ENCODE assay signal across 7 mouse cellular contexts in genomic region chr8:70539077-70539813, GRCm38 (mm10). TPM values are rescaled to one million over a fixed set of nuclear protein-coding genes. Genes with fewer than 3 reads are reported as not detected.
DNase-seq lines count a peak whose midpoint lies in the region; ATAC-seq lines count a peak whose summit lies in the region.

TSS of gene Ell (plus strand) at chr8:70539457.

- peak within 1 kb of the TSS; percentile 62 for H3K9ac ChIP-seq in embryonic facial prominence, embryonic 11.5 days (replicated peaks; ENCODE audit: low read length)
- H3K9ac ChIP-seq in midbrain, embryonic 13.5 days (replicated peaks): peak within 1 kb of the TSS; percentile 88

- H3K4me3 ChIP-seq in embryonic facial prominence, embryonic 11.5 days (ENCODE audit: low read depth, low read length): peak within 1 kb of the TSS; percentile 58
- peak within 1 kb of the TSS; percentile 74 for H3K4me3 ChIP-seq in limb, embryonic 10.5 days
- peak within 1 kb of the TSS; percentile 84 for H3K4me3 ChIP-seq in midbrain, embryonic 13.5 days (replicated peaks)

- DNase-seq in adrenal gland, postnatal 14 days: peak; percentile 100
- peak; percentile 99 for DNase-seq in embryonic facial prominence, embryonic 11.5 days (ENCODE audit: low spot score)
- DNase-seq in kidney, adult 11 months: peak; percentile 100
- DNase-seq in limb, embryonic 10.5 days (ENCODE audit: low spot score): peak; percentile 100
- peak; percentile 99 for DNase-seq in spleen, adult 12 weeks (ENCODE audit: low spot score)

- under 1% methylated on average over 56 of the region's 58 CpGs for WGBS in embryonic facial prominence, embryonic 11.5 days
- WGBS in limb, embryonic 10.5 days: under 1% methylated on average over 58 of the region's 58 CpGs
- WGBS in midbrain, embryonic 13.5 days: under 1% methylated on average over 57 of the region's 58 CpGs

- no peaks in the 10 kb centered on the region for H3K27me3 ChIP-seq in embryonic facial prominence, embryonic 11.5 days (ENCODE audit: control insufficient read depth, insufficient read depth, low read length)
- no peaks in the 10 kb centered on the region for H3K27me3 ChIP-seq in limb, embryonic 10.5 days (ENCODE audit: low read depth, poor library complexity, severe bottlenecking)
- H3K27me3 ChIP-seq in midbrain, embryonic 13.5 days: no peaks in the 10 kb centered on the region

- H3K4me2 ChIP-seq in embryonic facial prominence, embryonic 11.5 days (ENCODE audit: low read depth, low read length): peak within 1 kb of the TSS; percentile 72
- H3K4me2 ChIP-seq in midbrain, embryonic 13.5 days (replicated peaks): peak within 1 kb of the TSS; percentile 80

- peaks cover 10% of the 10 kb centered on the region for H3K4me1 ChIP-seq in embryonic facial prominence, embryonic 11.5 days (ENCODE audit: control insufficient read depth, insufficient read depth, low read length)
- peaks cover 38% of the 10 kb centered on the region for H3K4me1 ChIP-seq in limb, embryonic 10.5 days
- H3K4me1 ChIP-seq in midbrain, embryonic 13.5 days (replicated peaks): peaks cover 41% of the 10 kb centered on the region

- H3K9me3 ChIP-seq in embryonic facial prominence, embryonic 11.5 days (replicated peaks; ENCODE audit: control insufficient read depth, low read length): no peaks in the 10 kb centered on the region
- H3K9me3 ChIP-seq in limb, embryonic 10.5 days (replicated peaks): no peaks in the 10 kb centered on the region
- H3K9me3 ChIP-seq in midbrain, embryonic 13.5 days: no peaks in the 10 kb centered on the region

- ATAC-seq in embryonic facial prominence, embryonic 11.5 days (replicated peaks; ENCODE audit: insufficient number of reproducible peaks, low FRiP score, low TSS enrichment, low read depth): peak; percentile 84
- peak; percentile 52 for ATAC-seq in granulocyte monocyte progenitor cell, adult 5-6 weeks (replicated peaks; ENCODE audit: poor library complexity, severe bottlenecking)
- ATAC-seq in midbrain, embryonic 13.5 days: peak; percentile 85

- H3K36me3 ChIP-seq in embryonic facial prominence, embryonic 11.5 days (replicated peaks; ENCODE audit: control insufficient read depth, insufficient read depth, low read depth, low read length): peaks cover 6% of the 10 kb centered on the region; the same call in 1 of the 2 replicates
- H3K36me3 ChIP-seq in limb, embryonic 10.5 days: peaks cover 31% of the 10 kb centered on the region
- peaks cover 28% of the 10 kb centered on the region for H3K36me3 ChIP-seq in midbrain, embryonic 13.5 days

- peak within 1 kb of the TSS; percentile 65 for H3K27ac ChIP-seq in embryonic facial prominence, embryonic 11.5 days (replicated peaks; ENCODE audit: low read depth, low read length)
- peak within 1 kb of the TSS; percentile 87 for H3K27ac ChIP-seq in limb, embryonic 10.5 days
- peak within 1 kb of the TSS; percentile 91 for H3K27ac ChIP-seq in midbrain, embryonic 13.5 days

RNA-seq across cellular contexts. Expression of gene Ell, which starts in this region (rescaled TPM):
- 22.4 and 22.9 TPM in 2 replicates for total RNA-seq in adrenal gland, postnatal 14 days (2021)
- polyA plus RNA-seq in embryonic facial prominence, embryonic 11.5 days (2014; fragmentation: Nextera tagmentation; extraction: Ambion mirVana): 15.3 and 16.1 TPM in 2 replicates
- total RNA-seq in granulocyte monocyte progenitor cell, adult 5-6 weeks (2014; fragmentation: Nextera tagmentation): 11.7 and 13.6 TPM in 2 replicates
- total RNA-seq in granulocyte monocyte progenitor cell, adult 5-6 weeks (2017): 5.5 and 5.7 TPM in 2 replicates
- 20.9 and 26.1 TPM in 2 replicates for polyA plus RNA-seq in limb, embryonic 10.5 days (2016; fragmentation: Nextera tagmentation; extraction: Ambion mirVana)
- 17.8 and 18.0 TPM in 2 replicates for polyA plus RNA-seq in midbrain, embryonic 13.5 days (2015; fragmentation: Nextera tagmentation; extraction: Ambion mirVana)

Comparison
In these comparisons a context has a peak if more than half of its experiments do, and no peak if none do; other contexts are left out.
1. Peak in every context shown above with its lines: DNase-seq, ATAC-seq, H3K4me3 ChIP-seq and H3K27ac ChIP-seq.